Mouse (Mus musculus) brain, embryonic 18.5 days (tissue): Measurements from ENCODE around the gene Mogat1.
"Not testable (repeated sequence)": the region's sequence is repeated elsewhere in the genome, so short reads cannot be mapped to it uniquely, and the experiment has no call there.

ENCODE experiments used
- DNase-seq: peaks from one replicate; pipeline ENCODE4 v3.0.0-alpha.2; 2012; ENCODE audit warnings: low read depth, low spot score

Mogat1 gene

DNA sequence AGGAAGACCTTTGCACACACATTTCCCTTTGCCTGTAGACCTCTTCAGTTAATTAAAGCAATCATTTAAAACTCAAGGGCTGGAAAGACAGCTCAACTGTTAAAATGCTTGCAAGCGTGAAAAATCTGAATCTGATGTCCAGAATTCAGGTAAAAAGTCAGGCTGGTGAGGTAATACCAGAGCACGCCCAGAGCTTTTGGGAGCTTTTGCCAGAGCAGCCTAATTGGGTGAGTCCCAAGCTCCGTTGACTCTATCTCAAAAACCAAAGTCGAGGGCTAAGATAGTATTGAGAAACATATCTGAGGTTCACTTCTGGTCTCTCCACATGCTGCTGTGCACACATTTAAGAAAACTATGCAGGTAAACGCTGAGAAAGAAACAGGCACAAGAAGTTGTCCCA is at the start of gene Mogat1:
Mogat1 (plus strand) TSS at position 130 of the 400 bp plus-strand sequence.
- no peak for DNase-seq

DNA sequence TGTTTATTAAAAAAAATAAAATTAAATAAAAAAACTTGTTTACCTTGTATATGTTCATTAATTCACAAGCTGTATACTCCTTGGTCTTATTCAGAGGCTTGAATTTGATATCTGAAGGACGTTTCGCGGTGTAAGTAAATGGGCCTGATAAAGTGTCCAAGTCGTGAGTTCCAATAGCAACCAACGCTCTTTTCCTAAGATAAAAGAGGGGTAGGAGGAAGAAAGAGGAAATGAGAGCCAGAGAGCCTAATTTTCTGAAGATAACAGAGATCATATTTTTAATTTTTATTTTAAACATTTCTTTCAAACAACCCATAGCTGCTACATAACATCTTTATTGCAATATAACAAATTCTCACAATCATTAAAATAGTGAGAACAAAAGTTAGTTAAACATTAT is 38.4 kb upstream of the Mogat1 start:
- no peak for DNase-seq

DNA sequence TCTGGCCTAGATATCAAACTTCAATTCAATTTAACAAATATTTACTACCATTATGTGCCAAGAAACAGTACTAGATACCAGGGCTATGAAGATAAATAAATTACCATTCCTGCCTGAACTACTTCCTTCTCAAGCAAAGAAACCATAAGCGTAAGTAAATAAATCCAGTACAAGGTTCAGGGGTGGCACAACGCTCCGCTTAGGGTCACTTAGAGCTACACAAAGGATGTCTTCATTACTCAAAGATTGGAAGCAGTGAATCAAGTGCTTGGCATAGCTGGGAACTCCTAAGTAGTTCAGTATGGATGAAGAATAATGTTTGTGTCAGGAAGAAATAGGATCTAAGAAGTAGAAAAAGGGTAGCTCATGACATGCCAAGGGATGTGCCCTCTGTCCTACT is 27.4 kb upstream of the Mogat1 start:
- no peak for DNase-seq

DNA sequence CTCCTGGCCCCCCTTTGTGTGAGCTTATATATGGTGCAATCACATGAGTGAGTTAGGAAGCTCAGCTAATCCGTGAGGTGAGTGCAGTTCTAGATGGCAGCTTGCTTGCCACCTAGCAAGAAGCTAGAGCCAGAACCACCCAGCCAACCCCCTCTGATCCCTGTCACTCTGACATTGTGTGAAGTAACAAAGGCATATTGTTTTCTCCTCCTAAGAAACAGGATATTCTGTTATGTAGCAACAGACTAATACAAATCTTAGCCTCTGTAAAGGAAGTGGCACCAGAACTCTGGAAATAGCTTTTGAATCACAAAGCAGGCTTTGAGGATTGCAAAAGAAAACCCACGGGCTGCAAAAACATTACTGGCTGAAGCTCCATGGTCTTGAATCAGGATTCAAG is 26.4 kb upstream of the Mogat1 start:
- DNase-seq, result no peak

DNA sequence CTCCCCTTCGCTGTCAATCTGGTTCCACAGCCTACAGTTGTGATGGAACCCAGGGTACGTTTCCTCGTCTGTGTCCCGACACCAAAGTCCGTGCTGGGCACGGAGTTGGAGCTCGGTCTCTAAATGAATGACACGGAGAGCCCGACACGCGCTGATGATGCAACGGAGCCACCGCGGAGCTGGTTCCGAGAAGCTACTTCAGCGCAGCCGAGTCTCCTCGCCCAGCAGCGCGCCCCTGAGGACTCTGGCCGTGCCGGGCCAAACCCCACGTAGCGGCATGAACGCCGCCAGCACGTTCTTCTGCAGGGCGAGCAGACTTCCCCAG is 22.4 kb upstream of the Mogat1 start:
- no peak for DNase-seq

DNA sequence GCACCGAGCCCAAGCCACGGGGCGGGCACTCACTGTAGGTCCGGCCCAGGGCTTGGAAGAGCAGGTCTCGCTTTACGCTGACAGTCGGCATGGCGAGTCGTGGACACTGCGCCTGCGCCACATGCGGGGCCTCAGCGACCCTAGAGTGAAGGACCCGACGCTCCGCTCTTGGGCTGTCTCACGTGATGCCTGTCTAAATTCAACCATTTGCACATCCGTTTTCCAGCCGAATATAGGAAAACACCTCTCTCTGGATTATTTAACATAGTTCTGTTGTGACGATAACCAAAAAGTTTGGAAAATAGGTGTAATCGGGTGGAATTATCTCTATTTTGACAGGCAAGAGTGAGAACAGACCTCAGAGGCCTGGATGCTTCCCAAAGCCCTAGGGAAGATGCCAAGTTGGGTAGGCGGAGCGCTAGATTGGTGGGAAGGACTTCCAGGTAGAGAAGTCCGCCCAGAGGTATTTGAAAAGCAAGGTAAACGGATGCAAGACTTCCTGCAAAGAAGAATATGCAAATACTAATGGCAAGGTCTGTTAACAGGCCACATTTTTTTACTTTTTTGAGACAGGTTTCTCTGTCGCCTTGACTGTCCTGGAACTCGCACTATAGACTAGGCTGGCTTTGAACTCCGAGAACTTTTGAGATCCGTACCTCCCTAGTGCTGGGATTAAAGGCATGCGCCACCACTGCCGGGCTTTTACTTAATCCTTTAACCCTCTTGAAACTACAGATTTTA is 21.9 kb upstream of the Mogat1 start, which contains the start of gene Farsb:
Farsb (minus strand) TSS at position 146 of the 741 bp plus-strand sequence.
- peak; percentile 84 for DNase-seq

DNA sequence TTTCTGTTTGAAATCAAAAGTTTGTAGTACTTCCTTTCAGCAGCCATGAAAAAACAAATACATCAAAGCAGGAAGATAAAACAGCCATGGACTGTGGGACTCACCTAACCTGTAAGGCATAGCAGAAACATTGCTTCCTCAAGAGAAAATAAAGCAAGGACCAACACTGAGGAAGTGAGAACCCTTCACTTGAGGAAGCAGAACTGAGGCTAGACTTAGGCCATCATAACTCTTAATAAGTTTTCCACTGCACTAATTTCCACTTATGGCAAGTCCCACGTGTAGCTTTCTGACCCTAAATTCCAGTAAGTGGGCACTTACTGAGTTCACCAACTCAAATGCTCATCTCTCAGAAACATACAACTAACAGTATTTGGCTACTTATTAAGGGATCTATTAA is 20.6 kb upstream of the Mogat1 start:
- no peak for DNase-seq

DNA sequence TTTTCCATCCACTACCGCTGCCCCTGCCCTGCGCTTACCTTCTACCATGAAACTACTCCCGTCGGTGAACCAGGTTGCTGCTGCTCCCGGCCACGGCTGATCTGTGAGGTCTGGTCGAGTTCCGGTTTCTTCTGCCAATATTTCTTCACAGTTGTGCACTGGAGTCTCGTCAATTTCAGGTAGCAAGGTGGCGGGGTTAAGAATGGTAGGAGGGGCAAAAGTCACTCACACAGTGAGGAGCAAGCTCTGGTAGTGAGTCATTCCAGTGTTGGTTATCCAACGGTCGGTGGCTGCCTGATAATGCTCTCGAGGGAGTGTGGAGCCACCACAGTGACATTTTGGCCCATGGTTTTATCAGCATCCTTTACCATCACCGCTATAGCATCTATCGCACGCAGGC is 9.8 kb upstream of the Mogat1 start:
- no peak for DNase-seq

DNA sequence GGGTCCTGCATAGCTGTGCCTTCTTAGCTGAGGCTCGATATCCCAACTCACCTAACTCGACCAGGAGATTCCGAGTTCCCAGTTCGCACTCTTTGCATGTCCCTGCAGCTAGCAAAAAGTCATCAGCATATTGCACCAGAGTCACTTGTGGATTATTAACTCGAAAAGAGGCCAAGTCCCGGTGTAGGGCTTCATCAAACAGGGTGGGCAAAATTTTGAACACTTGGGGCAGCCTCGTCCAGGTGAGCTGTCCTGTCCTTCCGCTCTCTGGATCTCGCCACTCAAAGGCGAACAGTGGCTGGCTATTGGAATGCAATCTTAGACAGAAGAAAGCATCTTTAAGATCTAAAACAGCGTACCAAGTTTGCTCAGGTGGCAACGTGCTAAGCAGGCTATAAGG is 8.9 kb upstream of the Mogat1 start:
- DNase-seq, result not testable (repeated sequence)

DNA sequence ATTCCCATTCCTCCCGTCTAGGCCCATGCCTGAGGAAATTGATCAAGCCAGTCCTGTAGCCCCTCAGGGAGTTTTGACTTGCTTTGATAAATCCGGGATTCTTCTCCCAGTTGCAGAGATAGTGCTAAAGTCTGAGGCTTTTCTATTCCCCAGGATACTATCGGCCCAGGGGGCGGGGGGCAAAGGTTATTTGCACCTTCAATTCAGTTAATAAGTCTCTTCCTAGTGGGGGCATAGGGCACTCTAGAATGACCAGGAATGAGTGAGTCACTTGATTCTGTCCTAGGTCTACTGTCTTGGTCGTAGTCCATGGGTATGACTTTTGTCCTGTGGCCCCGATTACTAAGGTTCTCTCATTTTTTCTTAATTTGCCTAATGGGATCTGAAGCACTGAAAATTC is 8.3 kb upstream of the Mogat1 start:
- no peak for DNase-seq

DNA sequence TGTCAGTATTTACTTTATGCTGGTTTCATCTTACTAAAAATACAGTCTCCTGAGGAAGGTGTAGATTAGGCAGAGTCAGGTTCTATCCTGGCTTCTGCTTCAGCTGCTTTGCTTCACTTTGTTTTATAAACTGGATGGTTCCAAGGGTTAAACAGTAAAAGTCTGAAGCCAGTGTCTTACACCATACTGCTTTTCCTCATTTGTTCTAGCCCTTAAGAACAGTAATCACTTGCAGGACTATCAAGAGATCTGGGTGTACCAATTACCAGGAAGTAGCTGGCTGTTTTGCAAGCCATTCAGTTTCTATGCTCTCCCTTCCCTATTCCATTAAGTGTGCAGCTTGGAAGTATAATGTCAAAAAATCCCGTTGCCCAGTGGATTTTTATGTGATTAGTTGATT is 3.7 kb upstream of the Mogat1 start:
- DNase-seq, result no peak

DNA sequence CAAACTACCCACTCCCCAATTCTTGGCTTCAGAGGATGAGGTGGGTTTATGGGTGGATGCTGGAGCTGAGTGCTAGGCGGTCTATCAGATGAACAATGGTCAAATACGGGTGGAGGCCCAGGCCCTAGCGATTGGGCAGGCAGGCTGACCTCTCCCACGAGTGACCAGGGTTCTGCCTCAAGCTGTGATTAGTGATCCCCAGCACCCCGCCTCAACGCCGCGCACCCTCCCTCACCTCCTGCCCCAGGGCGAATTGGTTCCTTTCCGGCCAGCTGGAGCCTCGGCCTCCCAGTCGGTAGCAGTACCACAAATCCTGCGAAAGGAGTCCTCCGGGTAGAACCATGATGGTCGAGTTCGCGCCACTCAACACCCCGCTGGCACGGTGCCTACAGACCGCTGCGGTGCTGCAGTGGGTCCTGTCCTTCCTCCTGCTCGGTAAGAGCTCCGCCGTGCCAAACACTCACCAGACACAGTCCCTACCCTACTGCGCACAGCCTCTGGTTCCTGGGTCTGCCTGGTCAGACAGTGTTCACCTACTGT is 900 bp downstream of the Mogat1 start, which contains the start of gene BC035947:
BC035947 (minus strand) TSS at position 538 of the 540 bp plus-strand sequence.
- DNase-seq, result no peak

DNA sequence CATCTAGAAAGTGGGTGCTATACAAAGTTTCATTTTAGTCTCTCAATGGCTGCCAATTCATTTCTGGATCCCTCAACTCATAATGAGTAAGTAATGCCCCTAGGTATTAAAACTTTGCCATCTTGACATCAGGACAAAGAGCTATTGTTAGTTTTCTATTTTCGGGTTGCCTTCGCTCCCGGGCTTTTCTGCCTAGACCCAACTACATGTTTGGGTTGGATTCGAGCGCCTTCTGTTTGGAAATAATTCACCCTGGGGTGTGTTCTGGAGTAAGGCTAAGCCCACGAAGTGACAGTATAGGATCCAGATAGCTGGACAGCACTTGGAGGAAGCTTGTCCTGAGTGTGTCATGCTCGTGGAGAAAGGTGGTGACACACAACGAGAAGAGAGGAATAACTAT is 2.0 kb downstream of the Mogat1 start:
- no peak for DNase-seq

DNA sequence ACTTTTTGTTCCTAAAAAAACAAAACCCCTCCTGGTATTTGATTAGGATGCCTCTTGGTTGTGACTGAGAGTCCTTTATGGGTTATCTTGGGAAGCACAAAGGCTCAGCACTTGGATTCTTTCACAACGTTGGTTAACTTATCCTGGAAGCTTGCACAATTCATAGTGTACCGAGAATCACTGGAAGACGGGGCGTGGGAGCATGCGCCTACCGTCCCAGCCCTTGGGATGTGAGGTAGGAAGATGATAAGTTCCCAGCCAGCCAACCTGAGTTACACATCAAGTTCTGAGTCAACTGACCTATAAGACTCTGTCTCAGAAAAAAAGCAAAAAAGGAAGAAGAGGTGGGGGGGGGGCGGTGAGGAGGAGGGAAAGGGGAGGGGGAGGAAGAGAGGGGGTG is 8.1 kb downstream of the Mogat1 start:
- DNase-seq, result no peak

DNA sequence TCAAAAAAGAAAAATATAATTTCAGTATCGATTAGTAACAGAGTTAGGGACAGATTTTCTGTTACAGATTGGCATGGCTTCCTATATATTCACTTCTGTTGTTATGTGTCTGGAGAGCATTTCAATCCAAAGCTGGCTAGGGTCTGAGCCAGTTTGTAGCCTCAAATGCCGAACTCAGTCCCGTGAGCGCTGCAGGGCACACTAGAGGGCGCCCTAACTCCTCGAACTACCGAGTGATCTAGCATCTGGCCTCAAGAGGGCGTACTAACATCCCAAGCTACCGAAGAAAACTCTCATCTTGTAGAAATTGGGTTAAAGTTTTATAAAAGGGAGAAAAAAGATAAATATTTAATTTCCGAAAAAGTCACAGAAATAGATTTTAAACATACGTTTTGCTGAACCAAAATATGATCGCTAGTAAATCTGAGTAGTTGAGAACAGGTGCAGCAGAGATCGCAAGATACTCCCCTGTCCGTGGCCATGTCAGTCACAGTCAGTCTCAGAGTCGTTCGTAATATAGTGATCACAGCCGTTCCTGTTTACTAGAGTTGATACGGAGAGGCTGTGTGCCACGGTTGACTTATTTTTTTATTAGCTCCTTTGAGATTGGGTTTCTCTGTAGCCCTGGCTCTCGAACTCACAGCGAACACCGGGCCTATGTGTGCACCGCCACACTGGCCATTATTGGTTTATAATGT is 14.5 kb downstream of the Mogat1 start:
- DNase-seq, result no peak

DNA sequence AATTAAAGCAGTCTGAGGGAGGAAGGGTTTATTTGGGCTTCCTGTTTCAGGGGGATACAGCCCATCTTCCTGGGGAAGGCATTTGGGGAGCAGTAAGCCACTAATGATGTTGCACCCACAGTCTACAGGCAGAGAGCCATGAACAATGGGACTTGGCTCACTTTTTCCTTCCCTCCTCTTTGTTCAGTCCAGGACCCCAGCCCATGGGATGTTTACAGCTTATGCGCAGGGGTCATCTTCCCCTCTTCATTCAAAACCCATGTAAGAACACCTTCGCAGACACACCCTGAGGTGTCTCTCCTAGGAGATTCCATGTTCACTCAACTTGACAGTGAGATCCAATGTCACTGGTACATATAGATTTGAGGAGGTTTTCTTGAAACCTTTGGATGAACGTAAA is 17.6 kb downstream of the Mogat1 start:
- no peak for DNase-seq

DNA sequence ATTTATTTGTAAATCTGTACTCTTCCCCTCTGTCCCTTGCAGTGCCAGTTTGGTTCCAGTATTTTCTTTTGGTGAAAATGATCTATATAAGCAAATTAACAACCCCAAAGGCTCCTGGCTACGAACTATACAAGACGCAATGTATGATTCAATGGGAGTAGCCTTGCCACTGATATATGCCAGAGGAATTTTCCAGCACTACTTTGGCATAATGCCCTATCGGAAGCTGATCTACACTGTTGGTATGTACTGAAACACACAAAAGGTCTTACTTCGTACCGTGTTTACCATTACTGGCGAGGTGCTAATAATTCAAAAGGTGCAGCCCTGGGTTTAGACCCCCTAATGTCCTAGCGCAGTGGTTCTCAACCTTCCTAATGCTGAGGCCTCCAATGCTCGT is 18.2 kb downstream of the Mogat1 start:
- no peak for DNase-seq

DNA sequence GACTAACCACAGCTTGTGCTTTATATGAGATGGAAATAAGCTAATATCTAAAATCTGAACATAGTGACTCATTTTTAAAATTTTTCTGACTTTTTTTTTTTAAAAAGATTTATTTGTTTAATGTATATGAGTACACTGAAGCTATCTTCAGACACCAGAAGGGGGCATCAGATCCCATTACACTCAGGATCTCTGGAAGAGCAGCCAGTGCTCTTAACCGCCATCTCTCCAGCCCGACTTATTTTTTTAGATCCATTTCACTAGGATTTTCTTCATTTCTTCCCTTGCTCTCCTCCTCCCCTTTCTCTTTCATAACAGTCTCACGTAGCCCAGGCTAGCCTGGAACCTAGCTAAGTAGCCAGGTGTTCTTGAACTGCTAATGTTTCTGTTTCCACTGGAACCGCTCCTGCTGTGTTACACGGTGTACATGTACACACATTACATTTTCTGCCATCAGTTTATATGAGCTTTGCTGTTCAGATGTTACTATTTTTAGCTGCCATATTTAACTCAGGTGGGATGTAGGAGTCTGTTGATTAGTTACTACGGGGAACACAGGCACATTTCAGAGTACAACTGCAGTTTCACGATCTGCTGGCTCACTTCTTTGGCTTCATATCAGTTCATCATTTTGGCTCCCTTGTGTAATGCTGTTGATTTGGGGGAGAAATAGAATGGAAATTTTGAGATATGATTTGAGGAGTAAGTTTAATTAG is 19.9 kb downstream of the Mogat1 start:
- DNase-seq, result no peak

DNA sequence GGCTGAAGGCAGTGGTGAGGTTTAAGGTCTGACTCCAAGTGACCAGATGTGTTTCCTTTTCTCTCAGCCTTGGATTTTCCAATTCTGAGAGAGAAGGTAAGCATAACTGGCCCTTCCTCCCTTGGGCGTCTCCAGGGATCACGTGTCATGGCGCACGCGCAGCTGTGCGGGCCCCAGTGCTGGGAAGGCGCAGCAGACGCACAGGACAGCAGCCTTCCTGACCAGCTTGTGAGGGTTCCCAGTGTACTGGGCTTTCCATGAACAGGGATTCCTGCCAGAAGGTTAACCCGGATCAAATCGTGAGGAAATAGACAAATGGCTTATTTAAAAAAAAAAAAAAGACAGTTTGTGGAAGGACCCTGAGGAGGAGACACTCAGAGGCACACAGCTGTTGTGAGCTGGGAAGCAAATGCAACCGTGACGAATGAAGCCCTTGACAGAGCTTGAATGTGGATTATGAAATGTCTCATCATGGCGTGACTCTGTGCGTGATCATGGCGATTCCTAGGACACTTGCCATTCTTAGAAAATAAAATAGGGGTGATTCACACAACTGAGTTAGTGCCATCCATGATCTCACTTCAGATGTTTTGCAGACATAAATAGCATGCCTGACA is 21.5 kb downstream of the Mogat1 start:
- no peak for DNase-seq

DNA sequence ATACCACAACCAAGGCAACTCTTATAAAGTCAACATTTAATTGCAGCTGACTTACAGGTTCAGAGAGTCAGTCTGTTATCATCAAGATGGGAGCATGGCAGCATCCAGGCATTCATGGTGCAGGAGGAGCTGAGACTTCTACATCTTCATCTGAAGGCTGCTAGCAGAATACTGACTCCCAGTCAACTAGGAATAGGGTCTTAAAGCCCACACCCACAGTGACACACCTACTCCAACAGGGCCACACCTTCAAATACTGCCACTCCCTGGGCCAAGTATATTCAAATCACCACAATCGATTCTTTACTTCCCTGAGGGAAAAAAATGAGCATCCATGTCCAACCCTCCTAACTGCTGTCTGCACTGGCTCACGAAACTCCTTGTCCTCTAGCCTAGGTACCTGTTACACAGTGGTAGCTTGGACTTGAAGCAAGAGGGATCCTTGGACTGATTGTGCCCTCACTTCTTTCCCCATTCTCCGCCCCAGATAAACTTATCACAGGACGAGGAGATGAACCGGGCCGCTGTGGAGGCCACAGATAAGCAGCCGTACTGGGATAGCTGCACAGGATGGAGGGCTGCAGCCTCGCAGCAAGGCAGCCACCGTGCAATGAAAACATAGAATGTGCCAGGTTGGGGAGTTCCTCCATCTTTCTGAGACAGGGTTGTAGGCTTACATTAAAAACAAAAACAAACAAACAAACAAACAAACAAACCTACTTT is 23.8 kb downstream of the Mogat1 start:
- DNase-seq, result no peak
